Mouse (Mus musculus) lung, postnatal 0 days (tissue): ENCODE measurements around the gene Ugdh.

Experiments
- CTCF ChIP-seq: IDR thresholded peaks from 2 replicates; pipeline ENCODE4 v1.5.1; 2016; ENCODE audit warnings: antibody characterized with exemption, mild to moderate bottlenecking
- EP300 ChIP-seq: IDR thresholded peaks from 2 replicates; pipeline ENCODE4 v1.6.1; 2016; ENCODE audit warnings: antibody characterized with exemption, mild to moderate bottlenecking, control low read depth

GRCm38 (mm10) chr5:65387008-65387867 is 48.5 kb downstream of the Ugdh start:
- TF ChIP-seq CTCF (no peak), EP300 (no peak)
